Mouse (Mus musculus) heart, embryonic 14.5 days (tissue): ENCODE results near the gene Stxbp3. TPM values are rescaled to one million over a fixed set of nuclear protein-coding genes. Genes with fewer than 3 reads are reported as not detected.
A peak's percentile ranks its signal among the peaks of the same experiment; 100 is the strongest.
"Not testable (repeated sequence)": the region's sequence is repeated elsewhere in the genome, so short reads cannot be mapped to it uniquely, and the experiment has no call there.

ENCODE experiments used
- ATAC-seq: fragments of 200-750 bp; cut with Nextera tagmentation; 2 replicates; pipeline ENCODE4 v1.8.0; 2017; ENCODE audit warnings: low read depth, moderate TSS enrichment; ENCODE audit not compliant: insufficient number of reproducible peaks, insufficient read depth, low FRiP score
- H3K27ac ChIP-seq, 2 experiments: fragments of 200-500 bp in 1 of 2; fragments of 300-500 bp in 1 of 2; sonication (generic) in 1 of 2; replicated peaks in 1 of 2; 2 replicates each; pipeline ENCODE4 v1.5.1; 2012 to 2014; ENCODE audit warnings: low read depth in 2 of 2, low read length in 2 of 2, control low read depth in 1 of 2, mild to moderate bottlenecking in 1 of 2, mixed read lengths in 1 of 2; ENCODE audit not compliant: control insufficient read depth in 1 of 2, insufficient read depth in 1 of 2
- H3K27me3 ChIP-seq: fragments of 300-500 bp; sonication (generic); 2 replicates; pipeline ENCODE4 v1.6.1; 2014; ENCODE audit warnings: mild to moderate bottlenecking, low read length, control low read depth; ENCODE audit not compliant: control insufficient read depth, insufficient read depth
- H3K36me3 ChIP-seq: fragments of 300-500 bp; sonication (generic); 2 replicates; pipeline ENCODE4 v1.6.1; 2014; ENCODE audit warnings: mild to moderate bottlenecking, control low read depth, low read length, mixed read lengths; ENCODE audit not compliant: control insufficient read depth, insufficient read depth
- H3K4me1 ChIP-seq, 2 experiments: fragments of 200-500 bp in 1 of 2; fragments of 300-500 bp in 1 of 2; sonication (generic) in 1 of 2; 2 replicates each; pipeline ENCODE4 v1.6.1; 2012 to 2014; ENCODE audit warnings: low read length in 2 of 2, control low read depth in 1 of 2, mixed read lengths in 1 of 2; ENCODE audit not compliant: control insufficient read depth in 2 of 2, insufficient read depth in 2 of 2
- H3K4me2 ChIP-seq: fragments of 300-500 bp; sonication (generic); 2 replicates; pipeline ENCODE4 v1.6.1; 2014; ENCODE audit warnings: mild to moderate bottlenecking, low read length
- H3K4me3 ChIP-seq, 2 experiments: fragments of 200-500 bp in 1 of 2; fragments of 300-500 bp in 1 of 2; sonication (generic) in 1 of 2; 2 replicates each; pipeline ENCODE4 v1.5.1; 2012 to 2014; ENCODE audit warnings: low read length in 2 of 2, mild to moderate bottlenecking in 2 of 2, control low read depth in 1 of 2, low read depth in 1 of 2, moderate library complexity in 1 of 2; ENCODE audit not compliant: control insufficient read depth in 1 of 2, insufficient read depth in 1 of 2
- H3K9ac ChIP-seq: fragments of 300-500 bp; sonication (generic); 2 replicates; pipeline ENCODE4 v1.6.1; 2014; ENCODE audit warnings: mild to moderate bottlenecking, low read length
- H3K9me3 ChIP-seq: fragments of 300-500 bp; sonication (generic); 2 replicates; pipeline ENCODE4 v1.6.1; 2016; ENCODE audit warnings: low read length, control low read depth; ENCODE audit not compliant: control insufficient read depth
- WGBS: fragments of 180-500 bp; shearing (Covaris S2); extraction: QIAGEN DNeasy Blood & Tissue Kit; methylation state at CpG from one replicate; pipeline ENCODE4 v1.1.7; 2014; 5-methylcytosine and 5-hydroxymethylcytosine counted together
- polyA plus RNA-seq: library from polyadenylated mRNA; unstranded; fragments of >200 nt; fragmentation: Nextera tagmentation; extraction: Ambion mirVana; gene quantifications from 2 replicates; pipeline ENCODE4 v1.2.1, GENCODE M21; 2014

The Stxbp3 gene
- polyA plus RNA-seq, 1 experiment from 2014 or later = 28.4 TPM

DNA sequence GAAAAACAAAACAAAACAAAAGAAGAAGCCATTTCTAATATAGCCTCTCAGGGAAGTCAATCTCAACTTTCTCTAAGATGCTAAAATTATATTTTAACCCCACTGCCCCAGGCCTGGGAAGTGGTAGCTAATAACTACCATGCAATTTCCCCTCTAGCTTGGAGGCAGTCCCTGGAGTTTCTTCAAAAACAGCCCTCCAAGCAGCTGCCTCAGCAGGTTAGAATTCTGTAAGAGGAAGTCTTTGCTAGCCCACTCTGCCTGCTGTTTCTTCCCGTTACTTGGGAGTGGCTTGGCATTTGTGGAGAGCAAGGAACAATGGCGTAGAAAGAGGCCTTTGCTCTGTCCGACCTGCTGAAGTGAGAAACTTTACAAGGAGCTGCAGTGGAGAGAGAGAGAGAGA lies 24.8 kb upstream of the Stxbp3 start:
- H3K9ac ChIP-seq = no peak overlapping the region
- ATAC-seq = no peak

DNA sequence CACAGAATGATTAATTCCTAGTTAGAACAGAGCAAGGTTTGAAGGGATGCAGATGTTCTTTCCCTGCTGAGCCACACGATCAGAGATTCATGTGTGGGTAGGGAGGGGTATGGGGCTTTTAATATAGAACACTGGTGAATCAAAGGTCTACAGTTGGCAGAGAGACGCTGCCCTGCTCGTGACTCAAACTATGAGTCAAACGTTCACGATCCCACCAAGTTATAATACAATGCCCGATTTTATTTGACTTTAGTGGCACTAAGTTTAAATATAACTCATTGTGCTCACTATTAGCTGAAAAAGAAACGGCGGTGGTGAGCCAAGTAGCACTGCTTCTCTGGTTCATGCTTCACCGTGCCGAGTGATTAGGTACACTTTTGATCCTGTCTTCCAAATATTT lies 22.8 kb upstream of the Stxbp3 start:
- no peaks in the 10 kb centered on the region for H3K36me3 ChIP-seq
- ATAC-seq = no peak
- no peak overlapping the region for H3K4me3 ChIP-seq
- no peak overlapping the region for H3K9ac ChIP-seq
- 76% methylated on average over 10 of the region's 10 CpGs for WGBS
- no peaks in the 10 kb centered on the region for H3K9me3 ChIP-seq
- no peaks in the 10 kb centered on the region for H3K27me3 ChIP-seq
- no peak overlapping the region for H3K4me2 ChIP-seq
- peaks cover 4 to 8% of the 10 kb centered on the region in 2 experiments for H3K4me1 ChIP-seq
- H3K27ac ChIP-seq = no peak overlapping the region

More for the DNA sequence above, 24.8 kb upstream of the Stxbp3 start:
- Histone ChIP-seq H3K4me3 (no peak overlapping the region), H3K27me3 (no peaks in the 10 kb centered on the region), H3K4me1 (no peaks in the 10 kb centered on the region), H3K27ac (no peak overlapping the region), H3K36me3 (no peaks in the 10 kb centered on the region), H3K9me3 (no peaks in the 10 kb centered on the region), H3K4me2 (no peak overlapping the region)
- WGBS = 37% methylated on average over 3 of the region's 3 CpGs

DNA sequence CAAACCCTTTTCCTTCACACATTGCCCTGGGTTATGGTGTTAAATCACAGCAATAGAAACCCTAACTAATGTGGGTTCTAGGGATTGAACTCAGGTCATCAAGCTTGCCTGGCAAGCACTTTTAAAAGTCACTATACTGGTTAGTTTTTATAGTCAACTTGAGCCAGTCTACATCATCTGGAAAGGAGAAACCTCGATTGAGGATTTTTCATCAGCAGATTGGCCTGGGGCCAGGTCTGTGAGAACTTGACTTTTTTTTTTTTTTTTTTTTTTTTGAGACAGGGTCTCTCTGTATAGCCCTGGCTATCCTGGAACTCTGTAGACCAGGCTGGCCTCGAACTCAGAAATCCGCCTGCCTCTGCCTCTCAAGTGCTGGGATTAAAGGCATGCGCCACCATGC lies 22.0 kb upstream of the Stxbp3 start:
- WGBS = 85% methylated on average over 4 of the region's 4 CpGs
- not testable (repeated sequence) for ATAC-seq, H3K4me3 ChIP-seq, H3K4me2 ChIP-seq, H3K9ac ChIP-seq, H3K27me3 ChIP-seq, H3K36me3 ChIP-seq, H3K27ac ChIP-seq, H3K9me3 ChIP-seq
- H3K4me1 ChIP-seq = peaks cover 7 to 12% of the 10 kb centered on the region in 2 experiments

DNA sequence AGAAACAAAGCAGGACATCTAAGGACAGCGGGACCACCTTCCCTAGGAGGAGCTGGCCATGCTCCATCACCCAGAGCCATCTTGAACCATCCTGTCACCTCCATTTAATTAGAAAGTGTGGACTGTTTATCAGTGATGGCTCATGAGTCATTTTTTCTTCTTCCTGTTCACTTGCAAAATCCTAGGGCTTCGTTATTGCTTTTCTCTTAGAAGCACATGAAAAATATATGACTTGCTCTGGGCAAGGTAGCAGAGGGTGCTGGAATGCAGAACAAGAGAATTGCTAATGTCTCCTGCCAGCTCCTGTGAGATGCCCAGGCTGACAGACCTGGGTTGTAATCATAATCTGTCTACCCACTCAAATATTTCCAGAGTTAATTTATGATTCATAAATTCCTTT lies 20.5 kb upstream of the Stxbp3 start:
- no peak for ATAC-seq
- Histone ChIP-seq H3K9me3 (no peaks in the 10 kb centered on the region), H3K27ac (no peak overlapping the region), H3K27me3 (no peaks in the 10 kb centered on the region), H3K4me1 (peaks cover 15 to 19% of the 10 kb centered on the region in 2 experiments), H3K4me3 (no peak overlapping the region), H3K36me3 (no peaks in the 10 kb centered on the region), H3K9ac (no peak overlapping the region), H3K4me2 (no peak overlapping the region)
- 69% methylated on average over 2 of the region's 2 CpGs for WGBS

DNA sequence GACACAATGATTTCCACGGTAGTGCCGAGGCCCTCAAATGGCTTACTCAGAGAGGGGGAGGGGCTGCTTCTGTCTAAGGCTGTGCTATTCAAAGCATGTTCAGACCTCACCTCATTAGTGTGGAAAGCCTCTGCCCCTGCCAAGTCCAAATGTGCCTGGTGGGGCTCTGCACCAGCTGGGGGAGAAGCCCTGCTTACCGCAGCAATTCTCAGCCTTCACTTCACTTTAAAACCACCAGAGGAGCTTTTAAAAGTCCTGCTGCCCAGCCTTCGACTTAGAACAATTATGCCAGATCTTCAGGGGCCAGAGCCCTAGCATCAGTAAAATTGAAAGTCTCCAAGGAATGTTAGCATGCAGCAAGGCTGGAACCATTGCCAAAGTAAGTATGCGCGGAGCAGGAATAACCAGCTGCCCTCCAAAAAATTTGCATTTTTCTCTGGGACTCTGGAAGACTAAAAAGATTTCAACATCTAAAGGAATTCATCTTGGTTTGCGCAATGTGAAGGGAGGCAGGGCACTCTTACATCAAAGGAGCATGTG lies 18.0 kb upstream of the Stxbp3 start:
- 31% methylated on average over 7 of the region's 7 CpGs for WGBS
- Histone ChIP-seq H3K36me3 (no peaks in the 10 kb centered on the region), H3K27ac (peak overlapping the region; percentile 6 to 51; a peak in 3 of 4 replicates), H3K27me3 (no peaks in the 10 kb centered on the region), H3K9me3 (no peaks in the 10 kb centered on the region), H3K4me1 (peaks cover 25 to 29% of the 10 kb centered on the region in 2 experiments), H3K4me2 (peak overlapping the region; percentile 35), H3K4me3 (no peak overlapping the region), H3K9ac (no peak overlapping the region)
- peak; percentile 72 for ATAC-seq

DNA sequence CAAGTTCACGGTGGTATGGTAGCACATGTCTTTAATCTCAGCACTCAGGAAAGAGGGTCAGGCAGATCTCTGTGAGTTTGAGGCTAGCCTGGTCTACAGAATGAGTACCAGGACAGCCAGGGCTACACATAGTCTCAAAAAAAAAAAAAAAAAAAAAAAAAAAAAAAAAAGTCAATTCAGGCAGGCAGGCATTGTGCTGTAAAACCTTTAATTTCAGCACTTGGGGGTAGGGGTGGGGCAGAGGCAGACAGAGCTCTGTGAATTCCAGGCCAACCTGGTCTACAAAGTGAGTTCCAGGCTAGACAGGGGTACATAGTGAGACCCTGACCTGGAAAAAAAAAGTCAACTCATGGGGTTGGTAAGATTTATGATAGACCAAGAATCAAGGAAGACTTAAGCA lies 17.4 kb upstream of the Stxbp3 start:
- Histone ChIP-seq H3K4me3 (no peak overlapping the region), H3K36me3 (no peaks in the 10 kb centered on the region), H3K27ac (peak overlapping the region in 1 of 2 experiments; percentile 51; a peak in 2 of 4 replicates), H3K9me3 (no peaks in the 10 kb centered on the region), H3K9ac (no peak overlapping the region), H3K4me2 (0 out of 2 replicates have a peak overlapping the region, but pooled peaks have one; percentile 35), H3K4me1 (peaks cover 25 to 29% of the 10 kb centered on the region in 2 experiments), H3K27me3 (no peaks in the 10 kb centered on the region)
- no peak for ATAC-seq
- 55% methylated on average over 1 of the region's 1 CpGs for WGBS

DNA sequence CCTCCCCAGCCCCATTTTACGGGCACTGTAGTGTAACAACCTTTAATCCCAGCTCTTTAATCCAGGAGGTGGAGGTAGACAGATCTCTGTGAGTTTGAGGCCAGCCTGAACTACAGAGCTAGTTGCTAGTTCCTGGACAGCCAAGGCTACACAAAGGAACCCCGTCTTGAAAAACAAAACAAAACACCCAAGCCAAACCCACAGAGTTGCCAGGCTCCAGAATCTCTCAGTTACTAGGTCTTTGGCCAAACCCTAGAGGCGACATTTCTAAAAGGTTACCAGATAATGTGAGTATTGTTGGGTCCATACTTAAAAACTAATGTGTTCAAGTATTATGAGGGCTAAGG lies 16.8 kb upstream of the Stxbp3 start:
- Histone ChIP-seq H3K27ac (no peak overlapping the region), H3K9me3 (no peaks in the 10 kb centered on the region)
- WGBS = 47% methylated on average over 3 of the region's 3 CpGs

More for the DNA sequence above, 16.8 kb upstream of the Stxbp3 start:
- H3K27me3 ChIP-seq = no peaks in the 10 kb centered on the region
- no peak overlapping the region for H3K9ac ChIP-seq
- no peak overlapping the region for H3K4me3 ChIP-seq
- ATAC-seq = no peak
- H3K4me2 ChIP-seq = no peak overlapping the region
- no peaks in the 10 kb centered on the region for H3K36me3 ChIP-seq
- peaks cover 25 to 29% of the 10 kb centered on the region in 2 experiments for H3K4me1 ChIP-seq
